Mouse (Mus musculus) v-Abl transformed pro-B cells (cell line): ENCODE measurements around the gene Ctf1.

Experiments
- in situ Hi-C, 2 experiments: fragments of 400-800 bp; cut with MboI; formaldehyde crosslinking; loops; one replicate each; pipeline ENCODE4 v1.15.1; 2025; ENCODE audit not compliant: unreplicated experiment in 2 of 2

The Ctf1 gene

GRCm38 (mm10) chr7:127712461-127713385, at the start of gene Ctf1:
Ctf1 (plus strand) TSS chr7:127712736.
- in situ Hi-C loops = loop anchor here in 1 of 2 experiments (5.0 kb wide), 1 partner anchor 35 kb away; no protein-coding TSS in a partner anchor

GRCm38 (mm10) chr7:127662926-127663325, 49.6 kb upstream of the Ctf1 start:
- in situ Hi-C loops = loop anchor here (5.0 to 10.0 kb wide), 3 partner anchors 59 to 572 kb away; partner anchors contain the start of genes 9130023H24Rik (in 1 of the 2), Armc5 (in 1 of the 2) and Prss36 (in 1 of the 2)

- in situ Hi-C loops = loop anchor here (10.0 kb wide), 2 partner anchors 279 to 569 kb away; partner anchors contain the start of genes 9130023H24Rik (in 1 of the 2), Armc5 (in 1 of the 2) and Prss36 (in 1 of the 2)
Measured at GRCm38 (mm10) chr7:127666066-127666654, 46.4 kb upstream of the Ctf1 start.

GRCm38 (mm10) chr7:127666679-127667078, 45.9 kb upstream of the Ctf1 start:
- in situ Hi-C loops = loop anchor here (10.0 kb wide), 2 partner anchors 278 to 568 kb away; partner anchors contain the start of genes 9130023H24Rik (in 1 of the 2), Armc5 (in 1 of the 2) and Prss36 (in 1 of the 2)

GRCm38 (mm10) chr7:127667171-127667570, 45.4 kb upstream of the Ctf1 start:
- in situ Hi-C loops = loop anchor here (10.0 kb wide), 2 partner anchors 278 to 568 kb away; partner anchors contain the start of genes 9130023H24Rik (in 1 of the 2), Armc5 (in 1 of the 2) and Prss36 (in 1 of the 2)

- in situ Hi-C loops = no loop called here
Measured at GRCm38 (mm10) chr7:127671880-127672774, 40.4 kb upstream of the Ctf1 start.

- in situ Hi-C loops = no loop called here
Measured at GRCm38 (mm10) chr7:127672776-127673175, 39.8 kb upstream of the Ctf1 start.

GRCm38 (mm10) chr7:127674977-127675376, 37.6 kb upstream of the Ctf1 start:
- in situ Hi-C loops = loop anchor here (5.0 kb wide), 2 partner anchors 37 to 72 kb away; partner anchors contain the start of gene Ctf1 (in 1 of the 2)

- in situ Hi-C loops = loop anchor here (5.0 kb wide), 2 partner anchors 37 to 72 kb away; partner anchors contain the start of gene Ctf1 (in 1 of the 2)
Measured at GRCm38 (mm10) chr7:127675391-127675811, 37.1 kb upstream of the Ctf1 start.

- in situ Hi-C loops = loop anchor here (5.0 kb wide), 2 partner anchors 35 to 70 kb away; partner anchors contain the start of gene Ctf1 (in 1 of the 2)
Measured at GRCm38 (mm10) chr7:127677077-127677476, 35.5 kb upstream of the Ctf1 start.

- in situ Hi-C loops = loop anchor here (5.0 kb wide), 2 partner anchors 35 to 70 kb away; partner anchors contain the start of gene Ctf1 (in 1 of the 2)
Measured at GRCm38 (mm10) chr7:127677609-127678008, 34.9 kb upstream of the Ctf1 start.

- in situ Hi-C loops = loop anchor here (5.0 kb wide), 2 partner anchors 33 to 68 kb away; partner anchors contain the start of gene Ctf1 (in 1 of the 2)
Measured at GRCm38 (mm10) chr7:127678811-127679210, 33.7 kb upstream of the Ctf1 start.

- in situ Hi-C loops = no loop called here
Measured at GRCm38 (mm10) chr7:127680541-127680940, 32.0 kb upstream of the Ctf1 start.

GRCm38 (mm10) chr7:127681888-127682553, 30.5 kb upstream of the Ctf1 start:
- in situ Hi-C loops = no loop called here

GRCm38 (mm10) chr7:127685304-127686018, 27.1 kb upstream of the Ctf1 start:
- in situ Hi-C loops = no loop called here

GRCm38 (mm10) chr7:127686740-127687449, 25.6 kb upstream of the Ctf1 start:
- in situ Hi-C loops = no loop called here

- in situ Hi-C loops = no loop called here
Measured at GRCm38 (mm10) chr7:127688935-127689334, 23.6 kb upstream of the Ctf1 start.
